Mouse (Mus musculus) layer of hippocampus, adult 11-12 months (tissue): Measurements from ENCODE around the gene Fndc10.
"Not testable (repeated sequence)": the region's sequence is repeated elsewhere in the genome, so short reads cannot be mapped to it uniquely, and the experiment has no call there.

ENCODE experiments used
- DNase-seq: peaks from one replicate; pipeline ENCODE4 v3.0.0; 2022; ENCODE audit warnings: low spot score

Fndc10 gene

DNA sequence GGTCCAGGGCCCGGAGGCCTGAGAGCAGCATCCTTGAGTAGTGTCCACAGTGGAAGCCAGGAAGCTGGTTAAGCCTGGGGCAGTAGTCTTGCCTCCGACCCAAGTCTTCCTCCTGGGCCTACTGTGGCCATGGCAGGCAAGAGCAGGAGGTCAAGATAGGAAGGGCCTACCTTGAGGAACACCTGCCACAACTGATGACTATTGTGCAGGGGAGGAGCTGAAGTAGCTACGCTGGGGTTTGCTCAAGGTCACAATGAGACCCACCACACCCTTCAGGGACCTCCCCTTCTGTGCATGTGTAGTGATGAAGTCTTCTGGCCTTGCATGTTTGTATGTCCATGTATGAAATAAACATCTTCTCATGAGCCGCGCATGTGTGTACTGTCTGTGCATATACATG lies 41.6 kb downstream of the Fndc10 start:
- DNase-seq: no peak

DNA sequence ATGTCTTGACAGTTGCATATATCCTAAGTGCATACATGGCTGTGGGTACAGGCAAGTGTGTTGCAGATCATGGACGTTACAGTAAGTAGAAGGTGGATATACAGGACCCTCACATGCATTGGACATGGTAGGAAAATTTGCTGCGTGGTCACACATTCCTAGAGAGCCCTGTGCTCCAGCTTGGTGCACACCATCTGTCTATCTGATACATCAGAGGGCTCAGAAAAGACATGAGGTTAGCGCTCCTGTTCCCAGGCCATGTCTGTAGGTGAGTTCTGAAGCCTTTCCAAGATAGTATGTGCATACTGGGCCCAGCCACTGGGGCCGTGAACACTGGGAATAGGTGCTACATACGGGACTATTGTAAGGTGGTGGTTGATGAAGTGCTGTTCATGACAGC lies 42.3 kb downstream of the Fndc10 start:
- no peak for DNase-seq

DNA sequence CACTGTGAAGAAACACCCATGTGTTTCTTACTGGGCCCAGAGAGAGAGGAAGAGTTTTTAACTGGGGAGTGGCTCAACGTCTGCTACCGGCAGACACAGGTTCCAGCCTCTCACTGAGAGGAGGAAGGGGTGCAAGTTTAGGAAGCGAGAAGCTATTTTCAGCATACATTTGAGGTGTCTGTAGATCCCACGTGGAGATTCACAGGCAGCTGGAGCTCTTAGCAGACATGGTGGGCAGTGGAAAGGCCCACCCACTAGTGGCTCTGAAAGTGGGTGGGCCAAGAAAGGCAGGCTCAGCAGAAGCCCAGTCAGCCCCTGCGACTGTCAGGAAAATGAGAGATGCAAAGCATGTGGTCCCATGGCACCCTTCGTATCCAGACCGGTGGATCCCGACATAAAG lies 44.1 kb downstream of the Fndc10 start:
- no peak for DNase-seq

DNA sequence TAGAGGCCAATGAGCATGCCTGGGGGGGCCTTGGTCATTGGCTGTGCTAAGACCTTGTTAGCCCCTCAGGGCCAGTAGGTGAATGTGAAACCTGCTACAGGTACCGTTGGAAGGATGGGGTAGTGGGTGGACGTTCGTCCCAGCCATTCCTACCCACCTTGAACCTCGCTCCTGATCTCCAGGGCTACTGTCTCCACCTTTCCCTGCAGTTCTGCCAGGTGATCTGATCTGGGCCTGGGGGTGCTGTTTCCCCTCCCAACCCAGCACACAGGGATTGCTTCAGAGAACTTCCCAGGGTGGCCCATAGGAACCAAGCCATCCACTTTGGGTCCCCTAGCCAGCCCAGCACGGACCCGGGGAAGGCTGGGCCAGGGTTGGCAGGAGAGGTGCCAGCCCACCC lies 45.0 kb downstream of the Fndc10 start:
- DNase-seq: no peak

DNA sequence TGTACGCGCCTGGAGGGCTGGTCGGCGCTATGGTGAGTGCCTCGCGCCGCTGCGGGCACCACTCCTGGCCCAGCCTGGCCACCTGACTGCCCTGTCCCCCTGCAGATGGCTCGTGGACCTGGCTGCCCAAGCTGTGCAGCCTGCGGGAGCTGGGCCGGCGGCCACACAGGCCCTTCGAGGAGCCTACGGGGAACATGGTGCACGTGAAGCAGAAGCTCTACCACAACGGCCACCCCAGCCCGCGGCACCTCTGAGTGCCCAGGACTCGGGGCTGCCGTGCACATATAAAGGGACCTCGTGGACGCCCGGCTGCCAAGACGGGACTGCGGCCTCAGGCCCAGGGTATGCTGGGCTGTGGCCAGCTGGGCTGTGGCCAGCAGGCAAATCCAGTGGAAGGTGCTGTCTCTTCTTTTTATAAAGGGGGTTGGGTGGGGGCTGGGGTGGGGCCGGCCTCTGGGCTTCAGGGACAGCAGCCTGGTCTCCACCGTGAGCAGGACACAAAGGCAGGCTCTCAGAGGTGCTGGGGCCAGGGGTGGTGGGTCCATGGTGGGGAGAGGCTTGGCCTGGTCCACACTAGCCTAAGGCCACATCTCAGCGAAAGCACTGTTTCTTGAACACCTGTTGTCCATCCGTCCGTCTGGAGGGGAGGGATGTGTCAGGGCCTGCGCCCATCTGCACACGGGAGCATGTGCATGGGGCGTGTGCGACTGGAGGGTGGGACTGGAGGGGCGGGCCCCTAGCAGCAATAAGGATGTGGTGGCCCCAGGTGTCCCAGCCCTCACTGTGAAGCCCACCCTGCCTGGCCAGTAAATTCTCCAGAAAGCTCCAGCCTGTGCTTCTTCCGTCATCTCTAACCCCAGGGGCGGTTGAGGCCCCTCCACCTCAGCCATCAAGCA lies 45.8 kb downstream of the Fndc10 start:
- no peak for DNase-seq

DNA sequence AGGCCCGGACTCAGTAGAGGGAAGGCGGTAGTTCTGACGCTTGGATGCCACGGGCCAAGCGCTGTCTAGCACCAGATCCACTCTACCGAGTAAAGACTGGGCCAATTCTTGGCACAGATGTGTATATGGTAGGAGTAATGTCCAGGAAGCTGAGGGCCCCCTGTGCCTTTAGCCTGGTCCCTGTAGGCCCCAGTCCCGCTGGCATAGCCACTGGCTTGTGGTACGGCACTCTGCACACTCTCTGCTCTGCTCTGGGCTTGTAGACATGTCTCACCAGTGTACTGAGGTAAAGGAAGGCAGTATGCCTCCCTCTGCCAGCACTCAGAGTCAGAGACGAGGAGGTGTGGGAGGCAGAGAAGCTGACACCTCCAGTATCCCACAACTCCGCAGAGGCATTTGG lies 46.5 kb downstream of the Fndc10 start:
- not testable (repeated sequence) for DNase-seq

GRCm38 (mm10) chr4:155742684-155743083 lies 48.5 kb downstream of the Fndc10 start:
- DNase-seq: no peak

DNA sequence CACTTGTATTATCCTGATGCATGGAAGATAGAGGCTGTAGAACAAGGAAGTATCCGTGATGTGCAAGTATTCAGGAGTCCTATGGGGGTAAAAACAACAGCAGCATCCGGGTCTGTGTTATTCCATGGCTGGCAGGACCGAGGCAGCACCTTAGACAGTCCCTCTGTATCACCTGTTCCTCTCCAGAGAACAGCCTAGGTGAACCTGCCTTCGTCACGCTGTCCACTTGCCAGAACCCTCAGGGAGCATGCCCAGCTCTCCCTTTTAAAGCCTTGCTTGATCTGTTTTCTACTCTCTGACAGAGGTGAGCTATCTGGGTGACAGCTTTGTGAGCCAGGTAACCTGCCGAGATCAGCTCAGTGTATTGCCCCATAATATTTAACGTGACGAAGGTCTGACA lies 50.3 kb downstream of the Fndc10 start:
- DNase-seq: no peak

DNA sequence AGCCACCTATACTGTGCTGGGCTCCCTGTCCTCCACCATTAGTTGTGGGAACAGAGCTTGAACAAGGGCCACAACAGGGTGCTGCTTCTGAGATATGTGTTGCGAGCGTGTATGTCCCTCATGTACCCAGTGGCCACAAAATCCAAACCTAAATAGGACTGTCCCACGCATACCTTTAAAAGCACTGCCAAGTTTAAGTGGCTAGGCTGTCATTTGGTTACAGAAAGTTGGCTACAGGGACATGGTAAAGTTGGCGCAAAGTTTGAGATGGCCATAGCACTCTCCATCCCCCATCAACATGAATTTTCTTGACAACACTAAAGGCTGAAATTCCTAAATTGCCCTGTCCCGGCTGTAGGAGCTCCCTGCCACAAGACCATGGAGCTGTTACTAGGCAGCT lies 51.0 kb downstream of the Fndc10 start:
- no peak for DNase-seq
